Mouse (Mus musculus) small intestine, adult 2 months (tissue): ENCODE results near the gene Gm44965.

Source experiments
- CTCF ChIP-seq: fragments of 200-500 bp; IDR thresholded peaks from 2 replicates; pipeline ENCODE4 v1.5.1; 2012; ENCODE audit warnings: low read depth, mild to moderate bottlenecking, control low read depth, inconsistent platforms, low read length, moderate library complexity, mixed read lengths; ENCODE audit not compliant: insufficient replicate concordance, insufficient read length; ENCODE audit errors: extremely low read depth
- POLR2A ChIP-seq: fragments of 200-500 bp; IDR thresholded peaks from 2 replicates; pipeline ENCODE4 v1.6.1; 2012; ENCODE audit warnings: low read depth, mild to moderate bottlenecking, control low read depth, inconsistent platforms, low read length, moderate library complexity

GRCm38 (mm10) chr6:48608124-48608523 lies 14.4 kb downstream of the Gm44965 start:
- TF ChIP-seq POLR2A (no peak), CTCF (no peak)
